8 mouse cellular contexts compared by ENCODE assay signal in genomic region chr4:135152834-135153259, GRCm38 (mm10). TPM values are rescaled to one million over a fixed set of nuclear protein-coding genes. Genes with fewer than 3 reads are reported as not detected.
DNase-seq lines count a peak whose midpoint lies in the region; ATAC-seq and TF ChIP-seq lines count a peak whose summit lies in the region.

No protein-coding gene starts in this region.

- no peak overlapping the region for H3K9ac ChIP-seq in hindbrain, postnatal 0 days (replicated peaks; ENCODE audit: low read length)
- H3K9ac ChIP-seq in lung, embryonic 15.5 days: no peak overlapping the region
- no peak overlapping the region for H3K9ac ChIP-seq in neural tube, embryonic 15.5 days (replicated peaks)

- peaks cover 90% of the 10 kb centered on the region for H3K27me3 ChIP-seq in hindbrain, postnatal 0 days (ENCODE audit: insufficient read depth, low read length)
- H3K27me3 ChIP-seq in lung, embryonic 15.5 days: peaks cover 100% of the 10 kb centered on the region
- peaks cover 90% of the 10 kb centered on the region for H3K27me3 ChIP-seq in neural tube, embryonic 15.5 days (replicated peaks)

- peak overlapping the region; percentile 38; the same call in 1 of the 2 replicates for H3K4me2 ChIP-seq in hindbrain, postnatal 0 days (ENCODE audit: low read depth, low read length)
- H3K4me2 ChIP-seq in lung, embryonic 15.5 days: peak overlapping the region; percentile 65
- H3K4me2 ChIP-seq in neural tube, embryonic 15.5 days: peak overlapping the region; percentile 45

- H3K4me3 ChIP-seq in embryonic fibroblast, embryonic 13.5 days (ENCODE audit: insufficient read depth, low read length): peak overlapping the region; percentile 23
- peak overlapping the region; percentile 19 for H3K4me3 ChIP-seq in hindbrain, postnatal 0 days (ENCODE audit: low read length)
- H3K4me3 ChIP-seq in lung, embryonic 15.5 days: peak overlapping the region; percentile 40
- H3K4me3 ChIP-seq in neural tube, embryonic 15.5 days (replicated peaks): peak overlapping the region; percentile 19

- no peaks in the 10 kb centered on the region for H3K9me3 ChIP-seq in hindbrain, postnatal 0 days (ENCODE audit: low read length)
- H3K9me3 ChIP-seq in lung, embryonic 15.5 days: no peaks in the 10 kb centered on the region
- H3K9me3 ChIP-seq in neural tube, embryonic 15.5 days (replicated peaks): no peaks in the 10 kb centered on the region

- peak; percentile 38 for DNase-seq in kidney, adult 18-20 months
- DNase-seq in kidney, adult 11 months: no peak
- DNase-seq in hindbrain, postnatal 0 days (ENCODE audit: low spot score): no peak
- DNase-seq in right cerebral cortex, postnatal 14 days: no peak
- no peak for DNase-seq in Muller cell, postnatal 12 days (ENCODE audit: inconsistent ontology term)

- H3K36me3 ChIP-seq in hindbrain, postnatal 0 days (ENCODE audit: insufficient read depth, low read length): no peaks in the 10 kb centered on the region
- H3K36me3 ChIP-seq in lung, embryonic 15.5 days: no peaks in the 10 kb centered on the region
- no peaks in the 10 kb centered on the region for H3K36me3 ChIP-seq in neural tube, embryonic 15.5 days

- H3K27ac ChIP-seq in embryonic fibroblast, embryonic 13.5 days (ENCODE audit: insufficient read depth, low read length): no peak overlapping the region
- H3K27ac ChIP-seq in hindbrain, postnatal 0 days: no peak overlapping the region
- no peak overlapping the region for H3K27ac ChIP-seq in lung, embryonic 15.5 days
- H3K27ac ChIP-seq in neural tube, embryonic 15.5 days (replicated peaks): no peak overlapping the region

- no peak for ATAC-seq in hindbrain, postnatal 0 days
- no peak for ATAC-seq in lung, embryonic 15.5 days (ENCODE audit: borderline replicate concordance, extremely low read depth, low FRiP score, low TSS enrichment)
- no peak for ATAC-seq in neural tube, embryonic 15.5 days (ENCODE audit: low FRiP score)

- TF ChIP-seq POLR2A in embryonic fibroblast, embryonic 13.5 days (IDR thresholded peaks at IDR 0.05; ENCODE audit: low read depth, low read length): no peak

- under 1% methylated on average over 37 of the region's 45 CpGs for WGBS in hindbrain, postnatal 0 days
- under 1% methylated on average over 42 of the region's 45 CpGs for WGBS in lung, embryonic 15.5 days
- WGBS in neural tube, embryonic 15.5 days: under 1% methylated on average over 35 of the region's 45 CpGs

- H3K4me1 ChIP-seq in embryonic fibroblast, embryonic 13.5 days (ENCODE audit: control insufficient read depth, insufficient read depth, low read length): no peaks in the 10 kb centered on the region
- no peaks in the 10 kb centered on the region for H3K4me1 ChIP-seq in hindbrain, postnatal 0 days (ENCODE audit: insufficient read depth, low read length)
- H3K4me1 ChIP-seq in lung, embryonic 15.5 days: peaks cover 16% of the 10 kb centered on the region
- peaks cover 21% of the 10 kb centered on the region for H3K4me1 ChIP-seq in neural tube, embryonic 15.5 days

- TF ChIP-seq CTCF in embryonic fibroblast, embryonic 13.5 days (IDR thresholded peaks at IDR 0.05; ENCODE audit: borderline replicate concordance, insufficient read depth, low read length): no peak
- TF ChIP-seq CTCF in hindbrain, postnatal 0 days (IDR thresholded peaks at IDR 0.05; ENCODE audit: low read depth): no peak

RNA-seq across cellular contexts. Expression of gene Runx3, which starts 32.4 kb away (rescaled TPM):
- 4.4 and 8.2 TPM in 2 replicates for polyA plus RNA-seq in embryonic fibroblast, embryonic 13.5 days (2011; ENCODE audit: insufficient read length, low read depth, missing spikeins)
- total RNA-seq in hindbrain, postnatal 0 days (2014; rRNA removed): not detected in 2 replicates
- polyA plus RNA-seq in hindbrain, postnatal 0 days (2015; fragmentation: Nextera tagmentation; extraction: Ambion mirVana): not detected in 2 replicates
- 0.04 and 0.20 TPM in 2 replicates for polyA plus RNA-seq in lung, embryonic 15.5 days (2015; fragmentation: Nextera tagmentation; extraction: Ambion mirVana)
- 0.19 and 1.1 TPM in 2 replicates for polyA plus RNA-seq in neural tube, embryonic 15.5 days (2015; fragmentation: Nextera tagmentation; extraction: Ambion mirVana)
